Mouse (Mus musculus) olfactory bulb, adult 2 months (tissue): ENCODE results near the gene Hook2.

ENCODE experiments used
- CTCF ChIP-seq: fragments of 200-500 bp; IDR thresholded peaks from 2 replicates; pipeline ENCODE4 v1.5.1; 2012; ENCODE audit warnings: low read depth, mild to moderate bottlenecking, low read length, moderate library complexity; ENCODE audit not compliant: insufficient read depth
- POLR2A ChIP-seq: fragments of 200-500 bp; IDR thresholded peaks from 2 replicates; pipeline ENCODE4 v1.6.1; 2012; ENCODE audit warnings: mild to moderate bottlenecking, low read depth, low read length, moderate library complexity; ENCODE audit not compliant: insufficient read depth

GRCm38 (mm10) chr8:85036381-85036717, 45.9 kb downstream of the Hook2 start:
- TF ChIP-seq CTCF (no peak), POLR2A (no peak)
